Mouse (Mus musculus) neural tube, embryonic 10.5 days (tissue): ENCODE measurements around the gene Serpinb9.
"Not testable (repeated sequence)": the region's sequence is repeated elsewhere in the genome, so short reads cannot be mapped to it uniquely, and the experiment has no call there.

ENCODE experiments used
- DNase-seq: peaks from one replicate; pipeline ENCODE4 v3.0.0-alpha.2; 2017; ENCODE audit warnings: low spot score; ENCODE audit errors: extremely low spot score

The Serpinb9 gene

GRCm38 (mm10) chr13:33003523-33004413 lies 718 bp downstream of the Serpinb9 start:
- DNase-seq, result no peak

GRCm38 (mm10) chr13:33004414-33005105 lies 1.5 kb downstream of the Serpinb9 start:
- DNase-seq, result peak; percentile 56

GRCm38 (mm10) chr13:33005501-33006075 lies 2.5 kb downstream of the Serpinb9 start:
- DNase-seq, result no peak

- DNase-seq, result no peak
Observed at GRCm38 (mm10) chr13:33006555-33006954, 3.5 kb downstream of the Serpinb9 start.

- DNase-seq, result no peak
Observed at GRCm38 (mm10) chr13:33012395-33012794, 9.3 kb downstream of the Serpinb9 start.

- DNase-seq, result no peak
Observed at GRCm38 (mm10) chr13:33013271-33013670, 10.2 kb downstream of the Serpinb9 start.

GRCm38 (mm10) chr13:33022371-33022770 lies 19.3 kb downstream of the Serpinb9 start:
- DNase-seq, result no peak

- DNase-seq, result no peak
Observed at GRCm38 (mm10) chr13:33026427-33027057, 23.5 kb downstream of the Serpinb9 start.

GRCm38 (mm10) chr13:33027244-33027643 lies 24.2 kb downstream of the Serpinb9 start, which contains the start of gene Serpinb9b:
Gene Serpinb9b (plus strand): TSS chr13:33027416.
- DNase-seq, result no peak

GRCm38 (mm10) chr13:33028146-33028545 lies 25.1 kb downstream of the Serpinb9 start:
- no peak for DNase-seq

GRCm38 (mm10) chr13:33028550-33028949 lies 25.5 kb downstream of the Serpinb9 start:
- no peak for DNase-seq

GRCm38 (mm10) chr13:33029478-33029877 lies 26.4 kb downstream of the Serpinb9 start:
- DNase-seq, result not testable (repeated sequence)

GRCm38 (mm10) chr13:33030281-33030680 lies 27.2 kb downstream of the Serpinb9 start:
- DNase-seq, result no peak

- DNase-seq, result no peak
Observed at GRCm38 (mm10) chr13:33035506-33035905, 32.5 kb downstream of the Serpinb9 start.

- no peak for DNase-seq
Observed at GRCm38 (mm10) chr13:33043542-33043941, 40.5 kb downstream of the Serpinb9 start.

- DNase-seq, result no peak
Observed at GRCm38 (mm10) chr13:33047234-33047633, 44.2 kb downstream of the Serpinb9 start.

GRCm38 (mm10) chr13:33048187-33048586 lies 45.1 kb downstream of the Serpinb9 start:
- no peak for DNase-seq

GRCm38 (mm10) chr13:33051697-33052096 lies 48.6 kb downstream of the Serpinb9 start:
- DNase-seq, result no peak

GRCm38 (mm10) chr13:33063048-33063447 lies 60.0 kb downstream of the Serpinb9 start:
- DNase-seq, result no peak
